Mouse (Mus musculus): ENCODE measurements around the gene Meiob. TPM values are rescaled to one million over a fixed set of nuclear protein-coding genes. Genes with fewer than 3 reads are reported as not detected.

Gene Meiob
- not detected in 2 replicates for polyA plus RNA-seq (2021; fragmentation: Nextera tagmentation)
- long read RNA-seq, experiment 1: 0 reads
- long read RNA-seq, experiment 2: 0 reads

GRCm38 (mm10) chr17:24803952-24804951 lies at the start of gene Meiob:
TSS of gene Meiob (plus strand) at chr17:24804289.

DNA sequence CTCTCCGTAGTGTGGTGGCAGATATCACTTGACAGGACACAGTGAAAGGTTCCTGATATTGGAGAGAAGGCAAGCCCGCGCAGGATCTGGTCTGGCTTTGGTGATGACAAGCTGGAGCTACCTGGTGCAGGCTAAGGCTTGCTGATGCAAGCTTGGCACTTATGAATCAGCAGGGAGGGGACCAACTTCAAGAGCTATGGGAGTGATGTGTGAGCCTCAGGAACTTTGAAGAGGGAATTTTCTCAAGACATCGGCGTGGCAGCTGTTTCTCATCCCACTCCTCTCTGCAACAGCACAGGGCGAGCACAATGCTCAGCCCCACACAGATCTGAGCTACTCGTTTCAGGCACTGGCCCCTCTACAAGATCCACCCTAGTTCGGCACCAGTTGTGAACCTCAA lies 35.8 kb downstream of the Meiob start, which contains the start of gene Hagh:
Gene Hagh (plus strand): TSS at position 302 of the 400 bp plus-strand sequence.

DNA sequence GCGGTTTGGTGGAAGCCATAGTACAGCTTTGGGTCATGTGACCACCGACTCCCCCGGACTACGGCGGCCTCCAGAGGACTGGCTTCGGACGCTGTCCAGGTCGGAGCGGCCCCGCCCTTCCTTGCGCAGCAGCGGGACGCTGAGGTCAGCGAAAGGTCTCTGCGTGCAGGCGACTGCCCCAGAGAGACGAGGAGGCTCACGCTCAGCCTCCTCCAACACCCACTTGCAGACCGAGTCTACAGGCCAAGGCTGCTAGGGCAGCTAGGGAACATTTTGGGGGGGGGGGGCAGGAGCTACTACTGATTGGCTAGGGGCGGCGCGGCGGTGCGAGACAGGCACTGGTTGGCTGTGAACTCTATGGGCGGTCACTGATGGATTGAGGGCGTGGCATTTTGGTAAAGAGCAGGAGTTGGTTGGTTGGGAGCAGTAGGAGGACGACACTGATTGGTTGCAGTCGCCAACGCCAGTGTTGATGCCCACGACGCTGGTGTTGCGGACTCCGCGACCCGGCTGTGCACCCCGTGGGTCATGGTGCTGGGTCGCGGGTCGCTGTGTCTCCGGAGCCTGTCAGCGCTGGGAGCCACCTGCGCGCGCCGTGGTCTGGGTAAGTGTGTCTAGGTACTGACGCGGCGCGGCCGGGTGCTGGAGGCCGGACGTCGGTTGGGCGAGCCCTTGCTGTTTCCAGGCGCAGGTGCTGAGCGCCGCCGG lies 46.1 kb downstream of the Meiob start, which contains the start of gene Fahd1:
Gene Fahd1 (minus strand): TSS at position 300 of the 708 bp plus-strand sequence.

DNA sequence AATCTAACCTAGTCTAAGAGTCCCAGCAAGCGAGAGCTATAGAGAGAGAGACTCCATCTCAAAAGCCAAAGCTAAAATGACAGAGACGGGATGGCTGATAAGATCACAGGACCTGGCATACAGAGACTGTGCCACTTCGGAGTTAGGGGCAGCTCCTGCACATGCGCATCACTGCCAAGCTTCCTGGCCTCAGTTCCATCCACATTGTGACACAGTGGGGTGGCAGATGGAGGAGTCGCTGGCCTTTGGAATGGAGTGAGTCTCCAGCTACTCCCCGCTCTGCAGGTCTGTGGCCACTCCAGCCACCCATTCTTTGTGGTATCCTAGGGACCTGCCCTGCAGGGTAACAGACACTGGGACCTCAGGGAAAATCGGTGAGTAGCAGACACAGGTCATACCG lies 61.7 kb downstream of the Meiob start, which contains the start of gene Igfals:
Gene Igfals (plus strand): TSS at position 222 of the 400 bp plus-strand sequence.

DNA sequence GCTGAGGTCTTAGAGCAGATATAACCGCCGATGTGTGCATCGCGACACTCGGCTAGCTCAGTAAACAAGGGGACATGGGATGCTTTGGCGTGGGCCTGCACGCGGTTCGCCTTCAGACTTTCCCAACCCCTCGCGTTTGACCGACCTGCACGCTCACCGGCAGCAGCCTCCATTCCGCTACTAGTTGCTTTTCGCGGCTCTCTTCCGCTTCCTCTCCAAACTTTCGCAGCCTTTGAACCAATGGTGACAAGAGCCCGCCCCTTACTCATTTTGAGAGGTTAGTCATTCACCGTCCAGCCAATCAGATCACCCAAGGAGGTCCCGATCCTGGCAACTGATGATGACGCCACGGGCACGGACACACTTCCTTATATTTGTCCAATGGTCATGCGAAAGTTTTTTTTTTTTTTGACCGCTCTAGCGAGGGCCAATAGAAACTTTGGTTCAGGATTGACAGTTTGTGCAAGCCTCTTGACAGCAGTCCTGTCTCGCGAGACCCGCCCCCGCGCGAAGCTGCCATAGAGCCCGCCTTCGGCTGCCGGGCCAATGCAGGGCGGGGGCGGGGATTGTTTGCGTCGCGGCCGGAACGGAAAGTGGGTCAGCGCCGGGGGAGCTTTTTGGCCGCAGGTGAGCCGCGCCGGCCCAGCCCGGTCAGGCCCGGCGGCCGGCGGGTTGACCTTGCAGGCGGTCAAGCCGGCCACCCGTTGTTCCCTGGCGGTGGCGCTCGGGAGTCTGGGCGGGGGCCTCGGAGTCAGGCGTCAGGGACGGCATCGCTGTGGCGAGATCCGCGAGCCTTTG lies 82.2 kb downstream of the Meiob start, which contains the start of the genes Nubp2 and Spsb3:
Gene Nubp2 (minus strand): TSS at position 216 of the 798 bp plus-strand sequence.
Gene Spsb3 (plus strand): TSS at position 510 of the 798 bp plus-strand sequence.

Other genes with a start within 250 kb of the Meiob start
- 60.7 and 86.2 TPM in 2 replicates for gene Tsc2, start 171.7 kb upstream of the Meiob start, polyA plus RNA-seq (2021; fragmentation: Nextera tagmentation)
- gene Nthl1, start 171.6 kb upstream of the Meiob start, polyA plus RNA-seq (2021; fragmentation: Nextera tagmentation): 5.6 and 5.9 TPM in 2 replicates
- 39.3 and 41.9 TPM in 2 replicates for gene Slc9a3r2, start 154.0 kb upstream of the Meiob start, polyA plus RNA-seq (2021; fragmentation: Nextera tagmentation)
- gene Npw, start 145.8 kb upstream of the Meiob start, polyA plus RNA-seq (2021; fragmentation: Nextera tagmentation): 0.47 and 0.65 TPM in 2 replicates
- gene Zfp598, start 134.6 kb upstream of the Meiob start, polyA plus RNA-seq (2021; fragmentation: Nextera tagmentation): 1.3 and 2.4 TPM in 2 replicates
- 282 and 371 TPM in 2 replicates for gene Syngr3, start 114.3 kb upstream of the Meiob start, polyA plus RNA-seq (2021; fragmentation: Nextera tagmentation)
- 33.0 and 34.1 TPM in 2 replicates for gene Gfer, start 108.1 kb upstream of the Meiob start, polyA plus RNA-seq (2021; fragmentation: Nextera tagmentation)
- 0.98 and 1.1 TPM in 2 replicates for gene Noxo1, start 108.1 kb upstream of the Meiob start, polyA plus RNA-seq (2021; fragmentation: Nextera tagmentation)
- 15.2 and 20.2 TPM in 2 replicates for gene Tbl3, start 96.6 kb upstream of the Meiob start, polyA plus RNA-seq (2021; fragmentation: Nextera tagmentation)
- gene Rnf151, start 86.2 kb upstream of the Meiob start, polyA plus RNA-seq (2021; fragmentation: Nextera tagmentation): not detected in 2 replicates
- 1,532 and 1,546 TPM in 2 replicates for gene Rps2, start 86.2 kb upstream of the Meiob start, polyA plus RNA-seq (2021; fragmentation: Nextera tagmentation)
- 938 and 1,009 TPM in 2 replicates for gene Ndufb10, start 79.8 kb upstream of the Meiob start, polyA plus RNA-seq (2021; fragmentation: Nextera tagmentation)
- gene Rpl3l, start 76.5 kb upstream of the Meiob start, polyA plus RNA-seq (2021; fragmentation: Nextera tagmentation): 0.19 and 0.53 TPM in 2 replicates
- gene Msrb1, start 67.6 kb upstream of the Meiob start, polyA plus RNA-seq (2021; fragmentation: Nextera tagmentation): 6.8 and 17.1 TPM in 2 replicates
- 0.55 and 0.97 TPM in 2 replicates for gene Hs3st6, start 51.3 kb upstream of the Meiob start, polyA plus RNA-seq (2021; fragmentation: Nextera tagmentation)
- 287 and 337 TPM in 2 replicates for gene Hagh, start 35.9 kb downstream of the Meiob start, polyA plus RNA-seq (2021; fragmentation: Nextera tagmentation)
- gene Fahd1, start 46.1 kb downstream of the Meiob start, polyA plus RNA-seq (2021; fragmentation: Nextera tagmentation): 21.7 and 24.4 TPM in 2 replicates
- gene Igfals, start 61.7 kb downstream of the Meiob start, polyA plus RNA-seq (2021; fragmentation: Nextera tagmentation): not detected in 2 replicates
- 42.6 and 58.2 TPM in 2 replicates for gene Nubp2, start 82.1 kb downstream of the Meiob start, polyA plus RNA-seq (2021; fragmentation: Nextera tagmentation)
- gene Spsb3, start 82.4 kb downstream of the Meiob start, polyA plus RNA-seq (2021; fragmentation: Nextera tagmentation): 84.9 and 110 TPM in 2 replicates
- 15.5 and 16.2 TPM in 2 replicates for gene Eme2, start 90.8 kb downstream of the Meiob start, polyA plus RNA-seq (2021; fragmentation: Nextera tagmentation)
- gene Mrps34, start 90.8 kb downstream of the Meiob start, polyA plus RNA-seq (2021; fragmentation: Nextera tagmentation): 130 and 171 TPM in 2 replicates
- 117 and 135 TPM in 2 replicates for gene Nme3, start 92.2 kb downstream of the Meiob start, polyA plus RNA-seq (2021; fragmentation: Nextera tagmentation)
- gene Mapk8ip3, start 132.7 kb downstream of the Meiob start, polyA plus RNA-seq (2021; fragmentation: Nextera tagmentation): 49.2 and 62.4 TPM in 2 replicates
- 3.8 and 5.3 TPM in 2 replicates for gene Jpt2, start 156.4 kb downstream of the Meiob start, polyA plus RNA-seq (2021; fragmentation: Nextera tagmentation)
- 4.1 and 9.0 TPM in 2 replicates for gene Cramp1l, start 211.5 kb downstream of the Meiob start, polyA plus RNA-seq (2021; fragmentation: Nextera tagmentation)
- gene Ift140, start 211.8 kb downstream of the Meiob start, polyA plus RNA-seq (2021; fragmentation: Nextera tagmentation): 3.1 and 4.2 TPM in 2 replicates

Data from left cerebral cortex, adult 6 months (tissue).